Mouse (Mus musculus) brain, embryonic 14.5 days (tissue): ENCODE data around the gene Ccdc142.

ENCODE experiments used
- CTCF ChIP-seq: fragments of 200-500 bp; IDR thresholded peaks from 2 replicates; pipeline ENCODE4 v1.5.1; 2012; ENCODE audit warnings: inconsistent platforms, mild to moderate bottlenecking, moderate library complexity, borderline replicate concordance; ENCODE audit not compliant: insufficient read depth, insufficient read length; ENCODE audit errors: extremely low read depth
- POLR2A ChIP-seq: fragments of 200-500 bp; IDR thresholded peaks from 2 replicates; pipeline ENCODE4 v1.6.1; 2012; ENCODE audit warnings: mild to moderate bottlenecking, inconsistent platforms, borderline replicate concordance; ENCODE audit not compliant: poor library complexity, insufficient read depth, insufficient read length, severe bottlenecking; ENCODE audit errors: extremely low read depth

- TF ChIP-seq CTCF: no peak
- TF ChIP-seq POLR2A: no peak
These were observed 43.6 kb upstream of the Ccdc142 start, which contains the start of gene Dqx1 for GRCm38 (mm10) chr6:83057790-83058189.
